Mouse (Mus musculus) MN1 (cell line): ENCODE data around the gene Prdx2.
A peak's percentile ranks its signal among the peaks of the same experiment; 100 is the strongest.

Experiments
- DNase-seq: peaks from one replicate; pipeline ENCODE4 v3.0.0-alpha.2; 2016; ENCODE audit warnings: low spot score

The Prdx2 gene

GRCm38 (mm10) chr8:84969241-84970134 is at the start of gene Prdx2, which contains the start of the genes Gm49661 and Rnaseh2a:
Gene Prdx2 (plus strand): TSS chr8:84969587.
Gene Gm49661 (minus strand): TSS chr8:84969433.
Gene Rnaseh2a (minus strand): TSS chr8:84969767.
- peak; percentile 83 for DNase-seq

- DNase-seq = peak; percentile 34
Measured at GRCm38 (mm10) chr8:84921596-84921995, 47.8 kb upstream of the Prdx2 start.

DNA sequence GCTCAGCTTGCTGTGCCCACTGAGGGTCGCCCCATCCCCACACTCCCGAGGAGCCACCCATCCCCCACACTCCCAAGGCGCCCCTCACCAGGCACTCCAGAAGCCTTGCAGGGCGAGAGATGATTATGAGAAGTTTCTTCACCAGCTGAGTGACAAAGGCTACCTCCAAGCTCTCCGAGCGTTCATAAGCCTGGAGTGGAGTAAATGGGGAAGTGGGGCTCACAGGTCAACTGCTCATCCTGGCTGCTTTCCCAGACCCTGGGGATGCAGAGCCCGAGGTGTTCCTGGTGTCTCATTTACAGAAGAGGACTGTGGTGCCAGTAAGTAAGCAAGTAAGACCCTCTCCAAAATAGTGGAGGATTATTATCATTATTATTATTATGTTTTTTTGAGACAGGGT is 43.8 kb upstream of the Prdx2 start:
- DNase-seq = no peak

DNA sequence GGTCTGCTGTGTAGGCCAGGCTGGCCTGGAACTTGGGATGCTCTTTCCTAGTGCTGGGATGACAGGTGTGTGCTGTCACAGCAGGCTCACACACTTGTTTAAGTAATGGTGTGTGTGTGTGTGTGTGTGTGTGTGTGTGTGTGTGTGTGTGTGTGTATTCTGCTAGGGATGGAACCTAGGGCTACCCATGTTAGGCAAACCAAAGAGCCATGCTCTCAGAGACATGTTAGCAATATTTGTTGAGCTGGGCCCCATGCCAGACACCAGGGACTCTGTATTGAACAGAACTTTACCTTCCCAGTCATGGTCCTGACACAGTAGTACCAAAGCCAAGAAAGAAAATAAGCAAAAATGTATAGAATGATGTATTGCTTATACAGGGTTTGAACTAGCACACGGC is 41.9 kb upstream of the Prdx2 start:
- no peak for DNase-seq

- peak; percentile 84 for DNase-seq
Measured at GRCm38 (mm10) chr8:84928456-84929306, 40.7 kb upstream of the Prdx2 start.

- no peak for DNase-seq
Measured at GRCm38 (mm10) chr8:84930582-84930981, 38.8 kb upstream of the Prdx2 start.

GRCm38 (mm10) chr8:84933767-84934559 is 35.4 kb upstream of the Prdx2 start:
- no peak for DNase-seq

- DNase-seq = no peak
Measured at GRCm38 (mm10) chr8:84934860-84935259, 34.5 kb upstream of the Prdx2 start.

DNA sequence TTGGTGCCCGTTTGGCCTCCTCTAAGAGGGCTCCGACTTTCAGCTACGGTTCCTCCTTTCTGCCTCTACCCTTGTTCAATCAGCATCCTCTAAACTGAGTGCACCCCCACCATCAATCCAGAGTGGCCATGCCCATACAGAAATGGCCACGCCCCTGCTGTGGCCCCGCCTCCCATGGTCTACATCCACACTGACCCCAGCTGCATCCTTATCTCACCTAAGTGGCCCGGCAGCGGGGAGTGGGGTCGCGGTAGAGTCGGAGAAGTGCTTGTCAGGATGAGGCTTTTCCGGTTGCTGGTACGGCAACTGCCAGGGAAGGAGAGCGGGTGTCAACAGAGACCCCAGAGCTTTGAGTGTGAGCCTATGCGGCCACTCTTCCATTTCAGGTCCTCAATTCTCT is 33.9 kb upstream of the Prdx2 start:
- DNase-seq = no peak

DNA sequence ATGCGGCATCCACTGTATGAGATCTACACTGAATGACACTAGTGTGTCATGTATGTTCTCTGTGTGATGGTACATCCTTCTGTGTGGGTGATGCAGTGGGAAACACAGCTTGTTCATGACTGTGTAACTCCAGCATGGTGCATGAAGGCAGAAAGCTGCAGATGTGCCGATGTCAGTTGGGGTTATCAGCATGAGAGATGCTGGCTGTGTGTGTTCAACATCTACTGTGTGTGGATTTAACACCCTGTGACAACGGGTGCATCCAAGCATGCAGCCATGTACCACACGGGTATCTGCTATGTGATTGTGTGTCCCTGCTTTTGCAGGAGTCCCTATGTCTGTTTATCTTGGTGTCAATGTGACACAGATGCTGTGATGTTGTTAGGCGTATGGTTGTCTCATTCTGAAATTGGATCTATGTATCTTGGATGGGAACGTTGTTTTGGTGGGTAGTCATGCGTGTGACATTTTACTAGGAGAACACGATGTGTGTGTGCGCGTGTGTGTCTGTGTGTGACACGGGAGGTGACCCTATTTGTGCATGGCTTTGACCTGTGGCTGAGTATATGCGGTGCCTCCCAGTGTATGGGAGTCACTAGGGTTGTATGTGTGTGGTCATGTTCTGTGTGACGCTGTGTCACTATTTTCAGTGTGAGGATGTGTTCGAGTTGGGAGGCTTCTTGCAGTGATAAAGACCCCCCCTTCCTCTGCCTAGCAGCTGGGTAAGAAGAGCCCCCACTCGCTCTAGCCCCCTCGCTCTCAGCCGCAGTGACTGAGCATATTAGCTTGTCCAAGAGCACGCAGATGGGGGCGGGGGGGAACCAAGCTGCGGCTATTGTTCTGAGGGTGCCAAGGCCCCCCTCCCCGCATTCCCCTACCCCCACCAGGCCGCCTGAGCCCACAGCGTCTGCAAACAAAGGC is 33.1 kb upstream of the Prdx2 start:
- DNase-seq = no peak

DNA sequence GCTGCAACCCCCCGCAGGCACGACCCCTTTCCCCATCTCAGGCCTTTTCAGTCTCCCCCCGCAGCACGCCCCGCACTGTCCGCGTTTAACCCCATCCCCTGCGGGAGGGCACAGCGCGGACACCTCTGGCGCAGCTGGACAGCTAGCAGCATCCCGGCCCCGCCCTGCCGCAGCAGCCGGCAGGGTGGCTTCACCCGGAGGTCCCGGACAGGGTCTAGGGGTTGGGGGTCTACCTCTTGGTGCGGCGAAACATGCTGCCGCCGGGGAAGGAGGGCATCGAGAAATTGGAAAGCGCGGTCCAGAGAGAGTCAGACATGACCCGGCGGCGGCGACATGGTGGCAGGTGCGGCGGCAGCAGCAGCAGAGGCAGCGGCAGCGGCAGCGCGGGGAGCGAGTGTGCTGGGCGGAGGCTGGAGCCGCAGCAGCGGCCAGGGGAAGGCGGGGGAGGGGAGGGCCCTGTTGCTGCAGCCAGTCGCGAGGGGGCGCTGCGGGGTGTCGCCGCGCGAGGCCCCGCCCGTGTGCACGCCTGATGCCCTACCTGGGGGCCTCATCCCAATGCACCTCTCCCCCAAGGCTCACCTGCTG is 32.3 kb upstream of the Prdx2 start, which contains the start of gene Mast1:
TSS of gene Mast1 (minus strand) at position 398 of the 585 bp plus-strand sequence.
- DNase-seq = peak; percentile 89

DNA sequence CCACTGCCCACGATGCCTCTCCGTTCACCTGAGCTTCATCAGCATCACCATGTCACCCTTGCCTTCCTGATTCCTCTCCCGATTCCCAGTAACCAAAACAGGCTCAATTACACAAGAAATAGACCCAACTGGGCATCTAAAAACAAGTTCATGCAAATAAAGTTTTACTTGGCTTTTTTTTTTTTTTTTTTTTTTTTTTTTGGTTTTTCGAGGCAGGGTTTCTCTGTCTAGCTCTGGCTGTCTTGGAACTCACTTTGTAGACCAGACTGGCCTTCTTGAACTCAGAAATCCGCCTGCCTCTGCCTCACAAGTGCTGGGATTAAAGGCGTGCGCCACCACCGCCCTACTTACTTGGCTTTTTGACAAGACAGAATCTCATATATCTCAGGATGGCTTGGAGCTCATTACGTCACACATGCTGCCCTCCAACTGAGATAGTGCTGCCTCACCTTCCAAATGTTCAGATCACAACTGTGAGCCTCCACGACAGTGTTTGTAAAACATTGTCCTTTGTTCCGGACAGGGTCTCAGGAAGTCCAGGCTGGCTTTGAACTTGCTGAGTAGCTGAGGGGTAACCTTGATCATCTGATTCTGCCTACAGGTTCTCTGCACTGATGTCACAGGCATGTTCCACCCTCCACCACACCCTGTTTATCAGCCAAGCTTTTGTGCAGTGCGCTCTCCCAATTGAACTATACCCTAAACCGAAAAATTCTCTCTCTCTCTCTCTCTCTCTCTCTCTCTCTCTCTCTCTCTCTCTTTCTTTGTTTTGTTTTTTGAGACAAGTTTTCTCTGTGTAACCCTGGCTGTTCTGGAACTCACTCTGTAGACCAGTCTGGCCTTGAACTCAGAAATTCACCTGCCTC is 31.5 kb upstream of the Prdx2 start:
- no peak for DNase-seq

GRCm38 (mm10) chr8:84943699-84944098 is 25.7 kb upstream of the Prdx2 start:
- DNase-seq = peak; percentile 79

DNA sequence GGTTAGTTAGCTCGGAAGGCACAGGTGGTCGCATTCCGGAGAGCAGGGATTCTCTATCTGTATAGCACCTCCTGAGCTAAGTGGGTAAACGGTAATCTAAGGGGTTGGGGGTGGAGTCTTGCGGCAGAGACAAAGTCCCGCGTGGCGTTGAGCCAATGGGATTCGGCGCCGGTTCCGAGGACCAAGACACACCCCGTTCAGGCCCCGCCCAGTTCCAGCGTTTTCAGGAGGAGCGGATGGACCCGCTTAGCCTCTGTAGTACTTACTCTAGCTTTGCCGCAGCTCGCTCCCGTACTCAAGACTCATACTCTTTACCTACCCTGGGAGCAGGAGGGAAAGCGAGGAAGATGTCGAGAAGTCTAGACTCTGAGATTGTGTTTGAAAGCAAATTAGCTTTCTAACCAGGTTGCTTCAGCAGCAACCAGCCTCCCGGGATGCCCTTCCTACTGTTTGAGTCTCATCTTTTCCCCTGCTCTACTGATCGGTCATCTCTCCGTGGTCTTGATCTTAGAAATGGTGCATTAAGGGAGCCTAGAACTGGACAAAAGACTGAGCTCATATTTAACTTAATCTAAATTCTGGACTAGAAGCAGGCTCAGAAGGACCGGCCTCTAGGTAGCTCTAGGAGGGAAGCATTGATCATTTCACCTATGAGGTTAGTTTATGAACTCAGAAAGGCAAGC is 24.8 kb upstream of the Prdx2 start:
- peak; percentile 94 for DNase-seq

GRCm38 (mm10) chr8:84945235-84945632 is 24.2 kb upstream of the Prdx2 start:
- DNase-seq = peak; percentile 87

DNA sequence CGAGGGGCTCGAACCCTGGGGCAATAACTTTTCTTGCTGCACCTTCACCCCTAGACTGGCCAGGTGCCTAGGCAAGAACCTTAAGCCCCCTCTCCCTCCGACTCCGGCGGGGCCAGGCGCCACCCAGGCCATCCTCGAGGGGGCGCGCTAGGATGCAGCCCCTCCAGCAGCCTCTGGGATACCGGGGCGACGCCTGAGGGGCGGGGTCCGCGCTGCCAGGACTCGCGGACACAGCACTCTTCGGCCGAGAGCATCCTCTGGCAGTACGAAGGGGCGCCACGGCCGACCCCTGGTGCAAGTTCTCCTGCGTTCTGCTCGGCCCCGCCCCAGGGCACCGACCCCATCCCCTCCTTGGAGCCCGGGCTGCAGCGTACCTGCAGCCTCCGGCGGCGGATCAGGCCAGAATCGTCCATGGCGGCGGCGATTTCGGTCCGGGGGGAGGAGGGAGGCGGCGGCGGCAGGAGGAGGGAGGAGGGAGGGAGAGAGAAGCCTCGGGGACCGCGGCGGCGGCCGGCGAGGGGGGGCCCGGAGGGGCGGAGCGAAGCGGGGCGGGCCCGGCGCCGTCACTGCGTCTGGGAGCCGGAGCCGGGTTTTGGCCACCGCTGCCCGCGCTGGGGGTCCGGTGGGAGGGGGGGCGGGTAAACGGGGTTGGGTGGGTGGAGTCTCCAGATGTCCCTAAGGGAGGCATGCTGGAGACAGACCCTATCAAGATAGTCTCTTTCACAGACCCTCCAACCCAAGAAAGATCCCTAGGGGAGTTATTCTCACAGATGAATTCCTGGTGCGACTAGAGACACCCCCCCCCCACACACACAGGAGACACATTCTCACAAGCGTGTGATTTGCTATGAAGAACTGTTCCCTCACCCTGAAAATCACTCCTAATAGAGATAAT is 23.5 kb upstream of the Prdx2 start:
- DNase-seq = peak; percentile 90

DNA sequence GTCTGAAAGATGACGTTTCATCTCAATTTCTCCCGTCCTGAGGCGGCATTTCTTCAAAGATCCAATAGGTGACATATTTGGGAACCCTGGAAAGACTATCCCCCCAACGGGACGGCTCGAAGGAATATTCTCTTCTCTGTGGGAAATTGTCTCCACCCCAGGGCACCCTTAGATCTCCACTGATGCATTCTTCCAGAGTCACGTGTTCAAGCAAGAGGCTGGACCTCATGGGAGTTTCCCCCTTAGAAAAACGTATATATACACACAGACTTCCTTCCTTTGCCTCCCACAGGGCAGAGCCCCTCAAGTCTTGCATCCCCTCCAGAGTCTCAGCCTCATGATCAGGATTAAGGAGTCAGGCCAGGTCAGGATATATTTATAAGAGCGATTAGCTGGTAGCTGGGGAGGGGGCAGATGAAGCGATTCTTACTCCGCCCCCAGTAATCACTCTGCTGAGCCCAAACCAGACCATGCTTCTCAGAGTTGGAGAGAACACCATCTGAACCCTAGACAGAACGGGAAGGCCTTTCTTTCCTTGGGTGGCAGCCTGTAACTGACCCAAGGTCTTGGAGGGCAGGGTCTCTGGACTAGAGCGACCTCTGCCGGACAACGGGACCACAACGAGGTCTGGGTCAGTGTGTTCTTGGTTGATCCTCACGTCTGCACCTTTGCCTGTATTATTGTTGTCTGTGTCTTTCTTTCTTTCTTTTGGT is 22.7 kb upstream of the Prdx2 start, which contains the start of gene Rtbdn:
TSS of gene Rtbdn (plus strand) at position 464 of the 713 bp plus-strand sequence.
- peak; percentile 86 for DNase-seq
